Mouse (Mus musculus): Measurements from ENCODE around the gene Sugp2. TPM values are rescaled to one million over a fixed set of nuclear protein-coding genes. Genes with fewer than 3 reads are reported as not detected.

Gene Sugp2
- total and polyA plus RNA-seq, 3 experiments: 10.0 to 23.6 (median 20.1) TPM

GRCm38 (mm10) chr8:70283136-70284077 is 49.4 kb downstream of the Sugp2 start:
- Histone ChIP-seq H3K4me3 (replicated peaks in 1 of 3; ENCODE audit: low read depth in 2 of 3, low read length in 2 of 3, poor library complexity in 1 of 3) (peak overlapping the region; percentile 74 to 96 (median 88)), H3K27ac (ENCODE audit: insufficient read depth, low read depth) (no peak overlapping the region), H3K9ac (ENCODE audit: insufficient read depth, low read depth) (peak overlapping the region; percentile 92), H3K4me2 (ENCODE audit: insufficient read depth, low read depth, poor library complexity, severe bottlenecking) (peak overlapping the region; percentile 45), H3K79me2 (replicated peaks; ENCODE audit: control insufficient read depth, extremely low read depth, insufficient read depth, poor library complexity, severe bottlenecking) (no peaks in the 10 kb centered on the region), H3K27me3 (replicated peaks) (no peaks in the 10 kb centered on the region), H3K36me3 (replicated peaks in 1 of 2; ENCODE audit: control insufficient read depth in 1 of 2, insufficient read depth in 1 of 2, low read length in 1 of 2) (peaks cover 13 to 32% of the 10 kb centered on the region in 2 experiments), H3K4me1 (ENCODE audit: control insufficient read depth in 1 of 2, insufficient read depth in 2 of 2) (peaks cover 5 to 15% of the 10 kb centered on the region in 2 experiments), H3K9me3 (replicated peaks; ENCODE audit: low read length) (peaks cover 3% of the 10 kb centered on the region)
- no peak for DNase-seq (ENCODE audit: extremely low read depth)
- in situ Hi-C loops (cut with MboI; ENCODE audit: low pct_ligation_motif_present, low pct_unique_long_range_greater_than_20kb, low sequenced_read_pairs) (no loop called here), dilution Hi-C loops (cut with MboI; ENCODE audit: extremely low pct_ligation_motif_present, extremely low pct_unique_long_range_greater_than_20kb, low sequenced_read_pairs) (no loop called here)
- no peak for TF ChIP-seq TBP (conservative IDR thresholded peaks at IDR 0.05; ENCODE audit: low read depth, low read length)
- TF ChIP-seq USF1 (IDR thresholded peaks at IDR 0.05; ENCODE audit: low read depth, low read length): no peak
- no peak for TF ChIP-seq USF2 (conservative IDR thresholded peaks at IDR 0.05; ENCODE audit: low read depth, low read length)
- no peak for TF ChIP-seq NRF1 (IDR thresholded peaks at IDR 0.05; ENCODE audit: low read depth, low read length)
- no peak for TF ChIP-seq EP300 (IDR thresholded peaks at IDR 0.05; ENCODE audit: low read length)
- no peak for TF ChIP-seq HCFC1 (IDR thresholded peaks at IDR 0.05; ENCODE audit: low read depth, low read length)
- TF ChIP-seq ETS1 (conservative IDR thresholded peaks at IDR 0.05; ENCODE audit: low read depth, low read length): no peak
- TF ChIP-seq NELFE (IDR thresholded peaks at IDR 0.05; ENCODE audit: low read depth, low read length): no peak
- TF ChIP-seq GABPA (IDR thresholded peaks at IDR 0.05; ENCODE audit: insufficient replicate concordance, low read depth, low read length): no peak
- no peak for TF ChIP-seq MEF2A (IDR thresholded peaks at IDR 0.05; ENCODE audit: borderline replicate concordance, low read depth, low read length)
- TF ChIP-seq MXI1 (IDR thresholded peaks at IDR 0.05; ENCODE audit: low read depth, low read length): no peak
- TF ChIP-seq JUND (conservative IDR thresholded peaks at IDR 0.05; ENCODE audit: low read depth, low read length): no peak
- TF ChIP-seq KAT2A (IDR thresholded peaks at IDR 0.05; ENCODE audit: insufficient replicate concordance, low read length): no peak
- TF ChIP-seq ELF1 (IDR thresholded peaks at IDR 0.05; ENCODE audit: low read depth, low read length): no peak
- no peak for TF ChIP-seq CHD1 (IDR thresholded peaks at IDR 0.05; ENCODE audit: low read depth, low read length)
- TF ChIP-seq ZNF384 (IDR thresholded peaks at IDR 0.05; ENCODE audit: low read depth, low read length): no peak

- Histone ChIP-seq H3K4me2 (ENCODE audit: insufficient read depth, low read depth, poor library complexity, severe bottlenecking) (no peak overlapping the region), H3K36me3 (replicated peaks in 1 of 2; ENCODE audit: control insufficient read depth in 1 of 2, insufficient read depth in 1 of 2, low read length in 1 of 2) (peaks cover 14 to 40% of the 10 kb centered on the region in 2 experiments), H3K79me2 (replicated peaks; ENCODE audit: control insufficient read depth, extremely low read depth, insufficient read depth, poor library complexity, severe bottlenecking) (no peaks in the 10 kb centered on the region), H3K27ac (ENCODE audit: insufficient read depth, low read depth) (no peak overlapping the region), H3K9ac (ENCODE audit: insufficient read depth, low read depth) (no peak overlapping the region), H3K4me1 (ENCODE audit: control insufficient read depth in 1 of 2, insufficient read depth in 2 of 2) (peaks cover 5 to 14% of the 10 kb centered on the region in 2 experiments), H3K4me3 (replicated peaks in 1 of 3; ENCODE audit: low read depth in 2 of 3, low read length in 2 of 3, poor library complexity in 1 of 3) (no peak overlapping the region), H3K27me3 (replicated peaks) (no peaks in the 10 kb centered on the region), H3K9me3 (replicated peaks; ENCODE audit: low read length) (peaks cover 3% of the 10 kb centered on the region)
- in situ Hi-C loops (cut with MboI; ENCODE audit: low pct_ligation_motif_present, low pct_unique_long_range_greater_than_20kb, low sequenced_read_pairs) (no loop called here), dilution Hi-C loops (cut with MboI; ENCODE audit: extremely low pct_ligation_motif_present, extremely low pct_unique_long_range_greater_than_20kb, low sequenced_read_pairs) (no loop called here)
- TF ChIP-seq BHLHE40 (IDR thresholded peaks at IDR 0.05; ENCODE audit: low read depth, low read length) (no peak), ZKSCAN1 (IDR thresholded peaks at IDR 0.05; ENCODE audit: borderline replicate concordance, low read depth, low read length) (no peak), RCOR1 (conservative IDR thresholded peaks at IDR 0.05; ENCODE audit: low read depth, low read length) (no peak), UBTF (IDR thresholded peaks at IDR 0.05; ENCODE audit: low read depth, low read length) (no peak), RAD21 (IDR thresholded peaks at IDR 0.05; ENCODE audit: low read depth, low read length) (no peak), CHD2 (IDR thresholded peaks at IDR 0.05; ENCODE audit: low read length) (no peak), EP300 (IDR thresholded peaks at IDR 0.05; ENCODE audit: low read length) (no peak), ZMIZ1 (IDR thresholded peaks at IDR 0.05; ENCODE audit: low read depth, low read length) (no peak)
- DNase-seq (ENCODE audit: extremely low read depth): no peak
Measured at GRCm38 (mm10) chr8:70284421-70284820, 50.4 kb downstream of the Sugp2 start.

Data from CH12.LX (cell line).